Mouse (Mus musculus) c-Kit-negative CD71-positive TER-119-positive erythroid progenitor cells, embryonic 14.5 days (primary cell): ENCODE measurements around the gene Kctd5.
A peak's percentile ranks its signal among the peaks of the same experiment; 100 is the strongest.
"Not testable (repeated sequence)": the region's sequence is repeated elsewhere in the genome, so short reads cannot be mapped to it uniquely, and the experiment has no call there.

Experiments used
- DNase-seq: peaks from one replicate; pipeline ENCODE4 v3.0.0-alpha.2; 2013; ENCODE audit warnings: low read depth, low spot score

The Kctd5 gene

GRCm38 (mm10) chr17:24072919-24073696 is at the start of gene Kctd5:
TSS of gene Kctd5 (minus strand) at chr17:24073485.
- DNase-seq = peak; percentile 85

- DNase-seq = no peak
Observed at GRCm38 (mm10) chr17:24119446-24119845, 46.2 kb upstream of the Kctd5 start.

- no peak for DNase-seq
Observed at GRCm38 (mm10) chr17:24113031-24113430, 39.7 kb upstream of the Kctd5 start.

- no peak for DNase-seq
Observed at GRCm38 (mm10) chr17:24111256-24111655, 38.0 kb upstream of the Kctd5 start.

- no peak for DNase-seq
Observed at GRCm38 (mm10) chr17:24108896-24109295, 35.6 kb upstream of the Kctd5 start.

GRCm38 (mm10) chr17:24105111-24105510 is 31.8 kb upstream of the Kctd5 start:
- DNase-seq = no peak

GRCm38 (mm10) chr17:24098354-24098753 is 25.1 kb upstream of the Kctd5 start:
- DNase-seq = no peak

- DNase-seq = no peak
Observed at GRCm38 (mm10) chr17:24090575-24090974, 17.3 kb upstream of the Kctd5 start.

GRCm38 (mm10) chr17:24086399-24086798 is 13.1 kb upstream of the Kctd5 start:
- DNase-seq = not testable (repeated sequence)

- no peak for DNase-seq
Observed at GRCm38 (mm10) chr17:24084593-24084992, 11.3 kb upstream of the Kctd5 start.

GRCm38 (mm10) chr17:24077101-24077500 is 3.8 kb upstream of the Kctd5 start:
- DNase-seq = no peak

GRCm38 (mm10) chr17:24069531-24069930 is 3.8 kb downstream of the Kctd5 start:
- no peak for DNase-seq

- no peak for DNase-seq
Observed at GRCm38 (mm10) chr17:24068271-24068670, 5.0 kb downstream of the Kctd5 start.

- DNase-seq = no peak
Observed at GRCm38 (mm10) chr17:24062459-24063155, 10.7 kb downstream of the Kctd5 start.

GRCm38 (mm10) chr17:24057730-24058245 is 15.5 kb downstream of the Kctd5 start:
- no peak for DNase-seq

- DNase-seq = no peak
Observed at GRCm38 (mm10) chr17:24056636-24057625, 16.4 kb downstream of the Kctd5 start.

GRCm38 (mm10) chr17:24049008-24049407 is 24.3 kb downstream of the Kctd5 start:
- DNase-seq = no peak

- DNase-seq = no peak
Observed at GRCm38 (mm10) chr17:24048053-24048452, 25.2 kb downstream of the Kctd5 start.

GRCm38 (mm10) chr17:24046026-24046425 is 27.3 kb downstream of the Kctd5 start:
- no peak for DNase-seq

- DNase-seq = no peak
Observed at GRCm38 (mm10) chr17:24045608-24046007, 27.7 kb downstream of the Kctd5 start.

- no peak for DNase-seq
Observed at GRCm38 (mm10) chr17:24044482-24044881, 28.8 kb downstream of the Kctd5 start.

- no peak for DNase-seq
Observed at GRCm38 (mm10) chr17:24037844-24038243, 35.4 kb downstream of the Kctd5 start, which contains the start of gene Prss27. TSS of gene Prss27 (plus strand) at chr17:24038144.
